Mouse (Mus musculus): ENCODE data around the gene Myo18a. TPM values are rescaled to one million over a fixed set of nuclear protein-coding genes. Genes with fewer than 3 reads are reported as not detected.

The Myo18a gene
- total RNA-seq, 2 experiments from 2014 or later: 53.9 to 80.1 TPM

- DNase-seq: no peak
Observed at GRCm38 (mm10) chr11:77837856-77838255, 74.8 kb downstream of the Myo18a start.

DNA sequence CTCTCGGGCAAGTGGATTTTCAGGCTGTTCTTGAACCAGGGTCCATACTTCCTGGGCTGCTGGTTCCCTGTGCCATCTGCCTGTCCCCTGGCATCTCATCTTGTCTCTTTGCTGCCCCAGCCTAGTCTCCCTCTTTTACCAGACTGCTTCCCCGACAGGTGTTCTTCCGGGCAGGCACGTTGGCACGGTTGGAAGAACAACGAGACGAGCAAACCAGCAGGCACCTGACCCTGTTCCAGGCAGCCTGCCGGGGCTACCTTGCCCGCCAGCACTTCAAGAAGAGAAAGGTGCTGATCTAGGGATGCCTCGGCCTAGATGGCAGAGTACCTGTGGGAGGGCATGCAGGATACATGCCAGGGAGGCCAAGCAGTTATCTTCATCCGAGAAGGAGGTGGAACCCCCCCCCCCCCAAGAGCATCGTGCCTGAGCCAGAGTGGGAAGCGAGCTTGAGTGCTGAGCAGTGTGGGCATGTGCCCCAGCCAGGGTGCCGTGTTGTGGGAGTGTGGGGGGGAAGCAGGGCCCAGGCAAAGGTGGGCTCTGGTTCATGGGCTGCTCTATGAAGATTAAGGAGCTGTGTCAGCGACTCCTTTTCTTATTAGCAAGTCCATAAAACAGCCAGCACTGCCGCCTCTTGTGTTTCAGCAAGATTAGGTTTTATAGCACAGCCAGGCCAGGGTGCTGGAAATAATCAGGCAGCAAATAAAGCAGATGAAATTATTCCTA is 77.6 kb downstream of the Myo18a start:
- DNase-seq: no peak

- DNase-seq: no peak
Observed at GRCm38 (mm10) chr11:77843068-77843905, 80.2 kb downstream of the Myo18a start.

- no peak for DNase-seq
Observed at GRCm38 (mm10) chr11:77843906-77844200, 80.8 kb downstream of the Myo18a start.

- no peak for DNase-seq
Observed at GRCm38 (mm10) chr11:77847599-77848128, 84.6 kb downstream of the Myo18a start.

- DNase-seq: no peak
Observed at GRCm38 (mm10) chr11:77848131-77848530, 85.1 kb downstream of the Myo18a start.

DNA sequence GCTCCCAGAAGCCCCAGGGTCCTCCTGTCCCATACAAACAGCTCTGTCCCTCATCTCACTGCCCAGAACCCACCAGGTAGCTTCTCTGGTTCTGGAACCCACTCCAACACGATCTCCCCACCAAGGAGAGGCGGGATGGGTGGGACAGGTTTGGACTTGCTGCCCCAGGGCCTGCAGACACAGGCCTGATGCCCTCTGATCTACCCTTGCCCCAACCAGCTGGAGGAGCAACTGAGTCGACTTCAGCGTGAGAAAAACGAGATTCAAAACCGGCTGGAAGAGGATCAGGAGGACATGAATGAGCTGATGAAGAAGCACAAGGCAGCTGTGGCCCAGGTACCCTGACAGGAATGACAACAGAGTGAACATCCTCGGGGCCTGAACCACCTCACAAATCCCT is 86.1 kb downstream of the Myo18a start:
- no peak for DNase-seq

GRCm38 (mm10) chr11:77850401-77851244 is 87.6 kb downstream of the Myo18a start:
- no peak for DNase-seq

DNA sequence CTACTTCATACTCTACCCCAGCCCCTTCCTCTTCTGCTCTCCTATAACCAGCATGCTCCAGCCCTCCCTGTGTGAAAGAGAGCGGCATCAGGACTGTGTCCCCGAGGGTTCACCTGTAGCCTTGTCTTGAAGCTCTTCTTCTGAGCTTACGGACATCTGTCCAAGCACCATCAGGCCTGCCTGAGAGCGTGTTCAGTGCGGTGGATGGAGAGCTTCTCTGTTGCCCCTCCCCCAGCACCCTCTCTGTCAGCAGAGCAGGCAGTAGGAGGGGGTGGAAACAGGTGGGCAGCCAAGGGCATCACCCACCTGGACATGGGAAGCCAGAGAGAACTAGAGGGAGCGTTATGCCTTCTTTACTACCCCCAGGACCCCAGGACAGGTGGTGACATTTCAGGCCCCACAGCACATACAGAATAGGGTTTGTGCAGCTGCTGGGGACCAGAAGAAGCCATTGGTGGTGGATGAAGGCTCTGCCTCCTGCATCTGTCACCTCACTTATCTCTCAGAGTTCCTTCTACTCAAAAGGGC is 88.5 kb downstream of the Myo18a start:
- no peak for DNase-seq

DNA sequence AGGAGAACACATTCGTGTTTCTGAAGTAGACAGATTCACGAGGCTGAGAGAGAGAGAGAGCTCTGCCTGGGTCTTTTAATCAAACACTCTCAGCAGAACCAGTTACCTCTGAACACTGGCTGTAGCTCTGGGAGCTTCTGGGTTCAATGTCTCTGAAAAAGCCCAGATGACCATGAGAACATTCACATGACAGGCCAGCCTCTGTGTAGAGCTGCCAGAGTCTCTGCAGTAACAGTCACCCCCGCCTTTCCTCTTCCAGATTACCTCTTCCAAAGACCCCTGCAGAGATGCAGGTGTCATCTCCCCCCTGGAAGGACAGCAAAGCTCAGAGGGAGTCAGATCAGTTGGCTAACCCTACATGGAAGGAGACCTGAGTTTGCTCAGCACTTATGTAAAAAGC is 89.1 kb downstream of the Myo18a start:
- DNase-seq: no peak

DNA sequence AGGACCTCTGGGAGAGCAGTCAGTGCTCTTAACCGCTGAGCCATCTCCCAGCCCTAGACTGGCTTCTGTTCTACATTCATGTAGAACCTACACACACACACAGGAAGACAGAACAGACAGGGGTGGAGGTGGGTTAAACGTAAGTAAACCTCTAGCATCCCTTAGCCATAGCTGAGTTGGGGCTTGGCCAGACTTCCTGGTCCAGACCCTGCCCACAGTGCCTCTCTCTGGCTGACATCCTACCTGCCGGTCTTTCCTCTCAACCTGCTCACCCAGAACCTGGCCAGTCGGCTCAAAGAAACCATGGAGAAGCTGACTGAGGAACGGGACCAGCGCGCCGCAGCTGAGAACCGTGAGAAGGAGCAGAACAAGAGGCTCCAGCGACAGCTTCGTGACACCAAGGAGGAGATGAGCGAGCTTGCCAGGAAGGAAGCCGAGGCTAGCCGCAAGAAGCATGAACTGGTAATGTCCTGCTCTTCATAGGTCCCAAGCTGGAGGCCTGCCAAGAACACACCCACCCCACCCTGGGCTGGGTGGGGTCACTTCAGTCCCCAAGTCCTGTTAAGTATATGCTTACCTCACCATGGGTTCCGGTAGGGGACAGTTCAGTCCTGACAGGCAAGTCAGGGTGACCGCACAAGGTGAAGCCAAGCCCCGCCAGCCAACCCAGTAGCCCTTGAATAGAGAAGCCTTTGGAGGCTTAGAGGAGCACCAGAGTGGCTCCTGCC is 90.1 kb downstream of the Myo18a start:
- no peak for DNase-seq

GRCm38 (mm10) chr11:77854641-77855040 is 91.6 kb downstream of the Myo18a start:
- no peak for DNase-seq

- DNase-seq: no peak
Observed at GRCm38 (mm10) chr11:77855396-77855795, 92.3 kb downstream of the Myo18a start.

DNA sequence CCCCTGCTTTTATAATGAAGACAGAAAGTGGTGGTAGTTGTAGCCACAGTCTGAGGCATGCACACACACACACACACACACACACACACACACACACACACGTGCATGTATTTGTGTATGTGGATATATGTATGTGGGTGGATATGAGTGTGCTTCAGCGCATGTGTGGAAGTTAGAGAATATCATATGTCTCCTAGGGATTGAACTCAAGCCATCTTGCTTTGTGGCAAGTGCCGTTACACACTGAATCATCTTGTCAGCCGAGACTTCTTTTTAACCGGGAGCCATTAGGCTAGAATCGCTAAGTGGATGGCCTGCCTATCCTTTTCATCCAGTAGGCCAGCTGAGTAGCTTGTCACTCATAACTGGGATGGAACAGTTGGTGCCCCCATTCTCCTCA is 94.0 kb downstream of the Myo18a start:
- DNase-seq: no peak

GRCm38 (mm10) chr11:77858589-77858988 is 95.5 kb downstream of the Myo18a start:
- no peak for DNase-seq

- no peak for DNase-seq
Observed at GRCm38 (mm10) chr11:77860947-77861346, 97.9 kb downstream of the Myo18a start.

DNA sequence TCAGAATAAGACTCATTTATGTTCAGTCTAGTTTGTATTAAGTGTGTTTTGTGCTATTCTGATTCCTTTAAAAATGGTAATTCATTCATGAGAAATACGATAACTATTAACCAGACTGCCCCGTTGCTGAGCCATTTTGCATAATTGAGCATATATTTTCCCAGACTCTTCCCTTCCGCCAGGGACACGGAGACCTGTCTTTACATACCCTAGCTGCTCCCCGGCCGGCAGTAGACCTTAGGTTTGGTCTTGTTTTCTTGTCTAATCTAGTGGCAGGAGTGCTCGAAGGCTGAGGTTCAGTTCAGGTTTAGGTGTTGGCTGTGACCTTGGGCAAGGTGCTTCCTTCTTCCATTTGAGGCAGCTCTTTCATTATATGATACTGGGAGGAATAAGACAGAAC is 99.8 kb downstream of the Myo18a start:
- DNase-seq: no peak

GRCm38 (mm10) chr11:77864771-77865170 is 101.7 kb downstream of the Myo18a start:
- no peak for DNase-seq

- no peak for DNase-seq
Observed at GRCm38 (mm10) chr11:77867419-77868083, 104.5 kb downstream of the Myo18a start.

DNA sequence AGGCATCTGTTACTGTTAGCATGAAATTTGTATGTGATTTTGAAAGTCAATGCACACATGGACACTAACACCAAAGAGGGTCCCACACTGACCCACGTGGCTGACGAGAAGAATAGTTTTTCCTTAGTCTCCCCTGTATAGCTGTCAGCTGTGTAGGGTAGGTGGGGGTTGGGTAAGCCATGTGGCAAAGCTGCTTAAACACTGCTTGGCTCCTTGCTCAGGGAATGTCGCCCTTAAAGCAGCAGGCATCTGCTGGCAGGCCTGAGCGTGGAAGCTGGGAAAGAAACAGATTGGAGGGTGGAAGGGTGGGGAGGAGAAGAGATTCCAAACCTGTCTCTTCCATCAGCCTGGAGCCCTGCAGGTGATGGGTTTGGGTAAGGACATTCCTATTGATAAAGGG is 108.4 kb downstream of the Myo18a start:
- no peak for DNase-seq

DNA sequence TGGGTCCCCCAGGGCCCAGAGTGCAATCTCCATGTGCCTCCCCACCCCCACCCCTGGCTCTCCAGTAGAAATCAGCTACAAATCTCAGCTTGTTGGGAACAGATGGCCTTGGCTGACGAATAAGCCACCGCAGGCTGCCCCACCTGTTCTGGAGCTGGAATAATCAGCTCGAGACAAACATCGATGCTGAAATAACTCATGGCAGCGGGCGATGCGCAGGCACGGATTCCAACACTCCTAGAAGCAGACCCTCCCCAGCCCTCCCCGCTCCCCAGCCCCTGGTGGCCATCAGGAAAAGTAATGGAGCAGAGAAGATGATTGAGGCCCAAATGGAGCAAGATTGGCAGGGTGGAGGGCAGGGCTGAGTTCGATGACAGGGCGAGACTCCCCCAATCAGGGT is 109.2 kb downstream of the Myo18a start:
- no peak for DNase-seq
